Mouse (Mus musculus) layer of hippocampus, adult 2 months (tissue): ENCODE measurements at regions not wholly inside any gene's neighbourhood (a gene's known extent, or its start where the extent isn't known, plus 50 kb on each side); places are given as distances from the start of the nearest gene placed in this dataset.

Source experiments
- DNase-seq, 2 experiments: peaks; one replicate each; pipeline ENCODE4 v3.0.0; 2022; ENCODE audit warnings: low spot score in 2 of 2
- H3K27ac ChIP-seq: fragments of 200-600 bp; 2 replicates; pipeline ENCODE4 v1.8.1; 2022
- H3K4me3 ChIP-seq: fragments of 200-600 bp; 2 replicates; pipeline ENCODE4 v1.8.1; 2022; ENCODE audit warnings: mild to moderate bottlenecking
- CTCF ChIP-seq: fragments of 200-600 bp; conservative IDR thresholded peaks from 2 replicates; pipeline ENCODE4 v1.8.1; 2022; ENCODE audit warnings: antibody characterized with exemption, mild to moderate bottlenecking, moderate library complexity

DNA sequence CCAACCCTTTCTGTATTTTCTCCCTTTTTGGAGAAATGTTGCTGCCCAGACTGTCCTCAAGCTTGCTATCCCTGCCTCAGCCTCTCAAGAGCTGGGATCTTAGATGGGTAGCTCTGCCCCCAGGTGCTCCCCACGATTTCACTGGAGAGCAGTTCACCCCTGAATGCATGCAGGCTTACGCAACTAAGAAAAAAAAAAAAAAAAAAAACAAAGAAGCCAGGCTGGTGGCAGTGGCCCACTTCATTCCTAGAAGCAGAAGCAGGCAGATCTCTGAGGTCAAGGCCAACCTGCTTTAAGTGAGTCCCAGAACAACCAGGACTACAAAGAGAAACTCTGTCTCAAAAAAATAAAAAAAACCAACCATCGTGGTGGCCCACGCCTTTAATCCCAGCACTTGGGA, 51.2 kb upstream of the Fbxo11 start:
- TF ChIP-seq CTCF: no peak
- DNase-seq: no peak
- Histone ChIP-seq H3K4me3 (no peak overlapping the region), H3K27ac (no peak overlapping the region)

DNA sequence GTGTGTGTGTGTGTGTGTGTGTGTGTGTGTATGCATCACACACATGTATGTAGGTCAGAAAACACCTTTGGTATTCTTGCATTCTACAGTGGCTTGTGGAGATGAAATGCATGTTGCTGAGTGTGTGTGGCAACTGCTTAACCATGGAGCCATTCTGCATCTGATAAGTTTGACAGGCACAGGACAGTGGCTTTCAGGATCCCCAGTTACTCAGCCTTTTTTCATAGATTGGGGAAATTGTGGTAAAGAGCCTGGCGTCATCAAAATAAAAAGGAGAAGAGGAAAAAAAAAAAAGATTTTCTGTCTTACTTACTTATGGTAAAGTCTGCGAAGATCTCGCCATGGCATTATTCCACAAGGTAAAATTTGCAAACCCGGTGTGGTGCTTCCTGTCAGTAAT, 53.6 kb upstream of the Fbxo11 start:
- Histone ChIP-seq H3K27ac (no peak overlapping the region), H3K4me3 (no peak overlapping the region)
- no peak for DNase-seq
- TF ChIP-seq CTCF: no peak

DNA sequence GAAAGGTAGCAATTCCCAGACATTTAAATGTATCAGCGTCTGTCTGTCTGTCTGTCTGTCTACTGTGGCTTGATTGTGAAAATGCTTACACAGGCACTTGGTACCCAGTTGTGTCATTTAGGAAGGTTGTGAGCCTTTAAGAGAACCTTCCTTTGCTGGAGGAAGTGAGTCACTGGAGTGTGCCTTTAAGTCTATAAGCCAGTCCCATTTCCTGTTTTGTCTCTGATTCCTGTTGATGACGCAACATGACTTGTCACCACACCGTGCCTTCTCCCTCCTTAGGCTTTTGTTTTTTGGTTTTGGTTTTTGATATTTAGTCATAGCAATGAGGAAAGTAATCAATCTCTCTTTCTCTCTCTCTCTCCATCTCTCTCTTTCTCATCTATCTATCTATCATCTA, 58.6 kb upstream of the Fbxo11 start:
- no peak for DNase-seq
- Histone ChIP-seq H3K4me3 (no peak overlapping the region), H3K27ac (no peak overlapping the region)
- no peak for TF ChIP-seq CTCF

DNA sequence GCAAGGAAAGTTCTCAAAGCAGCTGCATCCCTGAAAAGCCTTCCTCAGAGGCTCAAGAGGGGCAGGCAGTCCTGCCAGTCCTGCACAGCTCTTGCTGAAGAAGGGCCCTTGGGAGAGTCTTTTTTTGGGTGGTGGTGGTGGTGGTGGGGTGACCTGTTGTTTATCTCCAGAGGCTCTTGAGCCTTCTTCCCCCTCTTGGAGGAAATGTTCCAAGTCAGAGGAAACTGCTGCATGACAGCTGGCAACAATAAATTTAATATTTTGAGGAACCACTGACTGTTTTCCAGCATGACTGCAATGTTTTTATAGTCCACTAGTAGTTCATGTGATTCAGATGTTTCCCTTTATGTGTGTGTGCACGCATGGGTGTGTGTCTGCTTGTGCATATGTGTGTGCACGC, 62.0 kb upstream of the Fbxo11 start:
- no peak overlapping the region for H3K27ac ChIP-seq
- TF ChIP-seq CTCF: no peak
- no peak overlapping the region for H3K4me3 ChIP-seq
- no peak for DNase-seq

DNA sequence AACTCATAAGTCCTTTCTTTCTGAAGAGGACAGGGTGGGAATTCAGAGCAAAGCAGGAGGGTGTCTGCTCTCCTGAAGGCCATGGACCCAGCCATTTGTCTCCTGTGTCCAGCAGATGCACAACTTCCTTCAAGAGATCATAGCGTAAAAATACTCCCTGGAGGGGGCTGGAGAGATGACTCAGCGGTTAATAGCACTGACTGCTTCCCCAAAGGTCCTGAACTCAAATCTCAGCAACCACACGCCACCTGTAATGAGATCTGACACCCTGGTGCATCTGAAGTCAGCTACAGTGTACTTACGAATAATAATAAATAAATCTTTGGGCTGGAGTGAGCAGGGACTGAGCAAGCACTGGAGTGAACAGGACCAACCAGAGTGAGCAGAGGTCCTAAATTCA, 66.2 kb upstream of the Fbxo11 start:
- no peak overlapping the region for H3K27ac ChIP-seq
- no peak for DNase-seq
- no peak for TF ChIP-seq CTCF
- H3K4me3 ChIP-seq: no peak overlapping the region

DNA sequence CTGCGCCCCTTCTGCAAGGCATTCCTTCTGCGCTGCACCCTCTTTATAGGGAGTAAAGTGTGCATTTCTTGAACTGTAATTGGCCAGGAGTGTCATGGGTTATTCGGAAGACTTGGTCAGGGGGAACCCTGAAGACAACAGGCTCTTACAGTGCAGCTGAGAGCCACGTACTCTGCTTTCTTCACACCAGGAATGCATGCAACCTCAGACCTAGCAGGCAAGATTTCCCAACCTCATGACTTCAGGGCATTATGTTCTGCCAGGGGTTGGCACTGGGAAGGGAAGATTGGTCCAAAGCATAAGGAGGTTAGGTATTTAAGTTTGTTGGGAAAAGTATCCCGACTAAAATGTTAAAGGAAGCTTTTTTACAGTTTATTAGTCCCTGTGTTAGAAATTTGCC, 66.9 kb upstream of the Fbxo11 start:
- no peak for TF ChIP-seq CTCF
- no peak overlapping the region for H3K27ac ChIP-seq
- no peak for DNase-seq
- no peak overlapping the region for H3K4me3 ChIP-seq

DNA sequence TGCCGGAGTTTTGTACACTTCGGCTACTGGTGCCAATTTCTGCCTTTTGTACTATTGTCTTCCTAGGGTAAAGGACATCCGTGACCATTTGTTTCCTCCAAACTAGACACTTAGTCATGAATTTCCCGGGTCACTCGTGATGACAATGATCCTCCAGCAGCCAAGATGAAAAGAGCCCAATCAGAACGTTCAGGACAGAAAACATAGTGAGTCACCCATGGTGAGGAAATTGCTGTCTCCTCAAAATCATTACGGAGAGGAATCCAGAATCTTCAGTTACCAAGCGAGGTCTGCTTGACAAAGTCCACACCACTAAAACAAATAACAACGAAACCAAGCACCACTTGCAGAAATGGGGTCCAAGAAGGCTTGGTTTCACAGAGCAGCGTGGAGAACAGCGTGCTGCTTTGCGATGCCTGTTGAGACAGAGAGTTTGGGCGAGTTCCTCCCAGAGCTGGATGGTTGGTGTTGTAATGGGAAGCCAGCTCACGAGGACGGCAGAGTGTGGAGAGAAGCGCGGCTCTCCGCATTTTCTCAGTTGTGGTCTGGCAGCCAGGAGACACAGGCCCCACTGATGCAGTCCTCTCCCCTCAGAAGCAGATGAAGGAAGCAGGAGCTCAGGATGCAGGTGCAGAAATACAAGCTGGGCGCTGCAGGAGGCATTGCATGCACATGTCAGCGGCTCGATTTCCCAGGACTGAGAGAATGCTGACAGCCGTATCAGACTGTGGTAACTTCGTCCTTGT, 67.7 kb upstream of the Fbxo11 start:
- Histone ChIP-seq H3K27ac (no peak overlapping the region), H3K4me3 (no peak overlapping the region)
- TF ChIP-seq CTCF: no peak
- DNase-seq: no peak

DNA sequence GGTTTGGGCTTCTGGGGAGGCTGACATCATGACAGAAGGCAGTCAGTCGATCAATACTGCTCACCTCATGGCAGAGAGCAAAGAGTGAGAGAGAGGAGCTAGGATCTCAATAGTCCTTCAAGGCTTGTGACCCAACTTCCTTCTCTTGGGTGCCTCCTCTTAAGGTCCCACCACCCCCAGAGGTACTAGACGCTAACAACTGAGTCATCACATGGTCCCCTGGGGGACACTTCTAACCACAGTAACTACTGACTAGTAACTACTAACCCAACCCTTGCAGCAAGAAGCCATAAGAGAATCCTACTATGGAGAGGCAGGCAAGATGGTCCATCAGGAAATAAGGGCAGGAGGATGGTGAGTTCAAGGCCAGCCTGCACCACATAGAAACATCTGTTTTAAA, 69.5 kb upstream of the Fbxo11 start:
- TF ChIP-seq CTCF: no peak
- DNase-seq: no peak
- no peak overlapping the region for H3K4me3 ChIP-seq
- H3K27ac ChIP-seq: no peak overlapping the region

DNA sequence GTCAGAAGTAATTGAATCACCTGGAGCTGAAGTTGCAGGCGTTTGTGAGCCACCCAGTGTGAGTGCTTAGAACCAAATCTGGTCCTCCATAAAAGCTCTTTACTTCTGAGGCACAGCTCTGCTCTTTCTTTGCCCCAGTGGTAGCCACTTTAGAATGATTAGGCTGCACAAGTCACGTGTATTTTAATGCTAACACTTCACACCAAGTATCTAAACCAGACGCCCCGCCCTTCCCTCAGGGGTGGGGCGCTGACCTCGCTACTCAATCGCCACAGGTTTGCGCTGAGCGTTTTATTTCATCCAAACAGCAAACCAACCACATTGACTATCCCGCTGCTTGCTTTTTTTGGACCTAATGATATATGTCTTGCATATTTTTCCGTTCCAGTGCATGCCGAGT, 76.4 kb upstream of the Fbxo11 start:
- TF ChIP-seq CTCF: no peak
- no peak for DNase-seq
- no peak overlapping the region for H3K27ac ChIP-seq
- H3K4me3 ChIP-seq: no peak overlapping the region

DNA sequence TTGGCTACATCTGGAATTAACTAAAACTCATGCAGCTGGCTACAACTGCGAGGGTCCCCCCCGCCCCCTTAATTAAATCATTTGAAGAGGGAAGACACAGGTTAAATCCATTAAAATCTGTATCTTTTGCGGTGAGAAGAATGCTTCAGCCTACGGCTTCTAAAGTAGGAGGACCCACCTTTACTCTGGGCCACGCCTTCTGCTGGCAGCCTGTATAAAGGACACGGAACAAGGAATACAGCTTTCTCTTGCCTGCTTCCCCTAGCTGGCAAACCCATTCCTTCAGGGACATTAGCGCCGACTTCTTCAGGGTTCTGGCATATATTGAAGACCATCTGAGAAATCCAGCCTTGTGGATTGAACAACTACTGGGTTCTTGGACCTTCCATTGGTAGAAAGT, 76.9 kb upstream of the Fbxo11 start:
- Histone ChIP-seq H3K27ac (no peak overlapping the region), H3K4me3 (no peak overlapping the region)
- TF ChIP-seq CTCF: no peak
- no peak for DNase-seq

DNA sequence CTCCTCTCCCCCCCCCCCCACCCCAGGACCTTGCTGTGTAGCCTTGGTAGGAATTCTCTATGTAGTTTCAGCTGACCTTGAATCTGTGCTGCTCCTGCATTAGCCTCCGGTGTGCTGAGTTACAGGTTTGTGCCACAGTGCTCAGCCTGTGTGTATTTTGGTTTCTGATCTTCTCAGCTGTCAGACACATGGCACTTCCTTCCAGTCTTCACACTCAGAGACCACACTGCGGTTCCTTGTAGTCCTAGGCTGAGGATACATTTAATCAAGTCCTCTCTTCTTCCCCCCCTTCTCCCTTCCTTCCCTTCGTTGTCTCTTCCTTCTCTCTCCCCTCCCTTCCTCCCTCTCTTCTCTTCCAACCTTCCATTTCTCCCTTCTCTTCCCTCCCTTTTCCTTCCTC, 77.7 kb upstream of the Fbxo11 start:
- TF ChIP-seq CTCF: no peak
- Histone ChIP-seq H3K4me3 (no peak overlapping the region), H3K27ac (no peak overlapping the region)
- no peak for DNase-seq

DNA sequence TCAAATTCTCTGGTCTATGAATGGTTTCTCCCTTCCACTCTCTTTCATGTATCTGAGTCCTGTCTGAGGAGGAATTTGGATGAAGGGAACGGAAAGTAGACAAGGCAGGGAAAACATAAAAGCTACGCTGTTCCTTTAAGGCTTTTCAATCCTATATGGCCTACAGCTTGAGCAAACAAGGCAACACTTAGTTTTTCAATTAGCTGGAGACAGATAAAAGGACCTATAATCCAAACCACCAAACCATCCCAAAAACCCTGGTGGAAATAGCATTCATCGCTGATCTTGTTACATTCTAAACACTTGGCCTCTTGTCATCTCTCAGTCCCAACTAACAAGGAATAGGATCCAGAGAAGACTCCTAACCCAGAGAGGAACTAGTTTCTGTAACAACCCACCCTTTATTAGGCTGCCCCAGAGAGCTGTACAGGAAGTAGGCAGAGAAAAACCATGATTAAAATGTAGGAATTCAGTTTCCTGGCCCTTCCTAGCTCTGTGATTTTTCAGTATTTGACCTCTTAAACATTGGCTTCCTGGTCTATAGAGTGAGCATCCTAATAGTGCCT, 78.4 kb upstream of the Fbxo11 start:
- no peak overlapping the region for H3K27ac ChIP-seq
- DNase-seq: no peak
- H3K4me3 ChIP-seq: no peak overlapping the region
- no peak for TF ChIP-seq CTCF

DNA sequence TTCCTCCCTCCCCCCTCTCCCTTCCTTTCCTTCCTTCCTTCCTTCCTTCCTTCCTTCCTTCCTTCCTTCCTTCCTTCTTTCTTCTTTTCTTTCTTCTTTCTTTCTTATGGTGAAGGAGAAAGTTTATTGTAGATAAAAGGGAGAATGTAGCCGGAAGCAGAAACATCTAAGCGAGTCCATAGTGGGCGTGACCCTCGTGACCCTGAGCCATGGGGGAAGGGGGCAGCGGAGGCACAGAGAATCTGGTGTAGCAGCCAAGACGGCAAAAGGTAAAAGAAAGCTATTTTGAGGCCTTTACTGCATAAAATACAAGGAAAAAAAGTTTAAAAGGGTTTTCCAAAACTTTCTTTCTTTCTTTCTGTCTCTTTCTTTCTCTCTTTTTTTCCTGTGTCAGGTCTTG, 93.5 kb upstream of the Fbxo11 start:
- no peak overlapping the region for H3K4me3 ChIP-seq
- TF ChIP-seq CTCF: no peak
- DNase-seq: no peak
- H3K27ac ChIP-seq: no peak overlapping the region

DNA sequence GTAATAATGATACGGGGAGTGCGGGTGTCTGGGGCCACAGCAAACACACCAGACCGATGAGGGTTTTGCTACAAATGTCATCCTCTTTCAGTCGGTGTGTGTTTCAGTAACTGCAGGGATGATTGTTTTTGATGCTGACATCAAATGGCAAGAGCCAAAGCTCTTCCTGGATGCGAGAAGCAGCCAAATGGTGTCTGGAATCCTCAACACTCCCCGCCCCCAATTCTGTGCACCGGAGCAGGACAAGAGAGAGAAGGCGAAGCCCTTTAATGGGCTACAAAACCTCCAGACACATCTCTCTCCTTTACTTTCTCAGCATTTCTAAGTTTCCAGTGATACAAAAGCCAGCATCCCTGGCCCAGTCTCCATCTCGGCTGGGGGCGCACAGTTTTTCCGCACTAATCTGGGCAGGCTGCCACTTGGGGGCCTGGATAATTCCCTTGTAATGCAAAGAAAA, 94.1 kb upstream of the Fbxo11 start:
- Histone ChIP-seq H3K27ac (no peak overlapping the region), H3K4me3 (peak overlapping the region; percentile 11; the same call in 1 of the 2 replicates)
- DNase-seq: no peak
- no peak for TF ChIP-seq CTCF
